Mouse (Mus musculus): Measurements from ENCODE around the gene Fermt2. TPM values are rescaled to one million over a fixed set of nuclear protein-coding genes. Genes with fewer than 3 reads are reported as not detected.
A peak's percentile ranks its signal among the peaks of the same experiment; 100 is the strongest.

Fermt2 gene
- 24.0 and 27.0 TPM in 2 replicates for polyA plus RNA-seq (2015; fragmentation: Nextera tagmentation; extraction: Ambion mirVana)

- no peak for DNase-seq (ENCODE audit: low spot score)
These were observed at the start of gene Fermt2 for GRCm38 (mm10) chr14:45529411-45530363. TSS of gene Fermt2 (minus strand) at chr14:45530118.

GRCm38 (mm10) chr14:45566066-45566937, 36.4 kb upstream of the Fermt2 start:
- peak; percentile 67 for DNase-seq (ENCODE audit: low spot score)

- peak; percentile 78 for DNase-seq (ENCODE audit: low spot score)
These were observed 35.5 kb upstream of the Fermt2 start for GRCm38 (mm10) chr14:45565216-45566065.

- no peak for DNase-seq (ENCODE audit: low spot score)
These were observed 33.7 kb upstream of the Fermt2 start for GRCm38 (mm10) chr14:45563577-45563976.

GRCm38 (mm10) chr14:45561681-45562080, 31.8 kb upstream of the Fermt2 start:
- no peak for DNase-seq (ENCODE audit: low spot score)

- DNase-seq (ENCODE audit: low spot score): no peak
These were observed 29.1 kb upstream of the Fermt2 start for GRCm38 (mm10) chr14:45559018-45559417.

- DNase-seq (ENCODE audit: low spot score): no peak
These were observed 24.4 kb upstream of the Fermt2 start for GRCm38 (mm10) chr14:45554336-45554735.

GRCm38 (mm10) chr14:45553854-45554253, 23.9 kb upstream of the Fermt2 start:
- no peak for DNase-seq (ENCODE audit: low spot score)

- DNase-seq (ENCODE audit: low spot score): no peak
These were observed 22.5 kb upstream of the Fermt2 start for GRCm38 (mm10) chr14:45552431-45552830.

GRCm38 (mm10) chr14:45551121-45551768, 21.3 kb upstream of the Fermt2 start:
- peak; percentile 41 for DNase-seq (ENCODE audit: low spot score)

- no peak for DNase-seq (ENCODE audit: low spot score)
These were observed 20.2 kb upstream of the Fermt2 start for GRCm38 (mm10) chr14:45550010-45550647.

GRCm38 (mm10) chr14:45548118-45548517, 18.2 kb upstream of the Fermt2 start:
- DNase-seq (ENCODE audit: low spot score): no peak

- DNase-seq (ENCODE audit: low spot score): no peak
These were observed 15.0 kb upstream of the Fermt2 start for GRCm38 (mm10) chr14:45544905-45545304.

GRCm38 (mm10) chr14:45544026-45544425, 14.1 kb upstream of the Fermt2 start:
- DNase-seq (ENCODE audit: low spot score): no peak

- peak; percentile 29 for DNase-seq (ENCODE audit: low spot score)
These were observed 9.9 kb upstream of the Fermt2 start for GRCm38 (mm10) chr14:45539659-45540468.

- DNase-seq (ENCODE audit: low spot score): no peak
These were observed 737 bp upstream of the Fermt2 start for GRCm38 (mm10) chr14:45530364-45531345.

GRCm38 (mm10) chr14:45528861-45529260, 1.1 kb downstream of the Fermt2 start:
- DNase-seq (ENCODE audit: low spot score): no peak

GRCm38 (mm10) chr14:45515771-45516170, 14.1 kb downstream of the Fermt2 start:
- DNase-seq (ENCODE audit: low spot score): no peak

Measured in thymus, postnatal 0 days (tissue).